Mouse (Mus musculus) adrenal gland, postnatal 25 days (tissue): ENCODE results near the gene Sept11. TPM values are rescaled to one million over a fixed set of nuclear protein-coding genes. Genes with fewer than 3 reads are reported as not detected.

ENCODE experiments used
- DNase-seq: peaks from one replicate; pipeline ENCODE4 v3.0.0; 2021; ENCODE audit warnings: mixed read lengths
- total RNA-seq: library from RNA; stranded (reverse); gene quantifications from 2 replicates; pipeline ENCODE4 v1.2.3, GENCODE M21; 2021

Gene Sept11
- total RNA-seq, 1 experiment from 2014 or later, result 39.4 TPM

DNA sequence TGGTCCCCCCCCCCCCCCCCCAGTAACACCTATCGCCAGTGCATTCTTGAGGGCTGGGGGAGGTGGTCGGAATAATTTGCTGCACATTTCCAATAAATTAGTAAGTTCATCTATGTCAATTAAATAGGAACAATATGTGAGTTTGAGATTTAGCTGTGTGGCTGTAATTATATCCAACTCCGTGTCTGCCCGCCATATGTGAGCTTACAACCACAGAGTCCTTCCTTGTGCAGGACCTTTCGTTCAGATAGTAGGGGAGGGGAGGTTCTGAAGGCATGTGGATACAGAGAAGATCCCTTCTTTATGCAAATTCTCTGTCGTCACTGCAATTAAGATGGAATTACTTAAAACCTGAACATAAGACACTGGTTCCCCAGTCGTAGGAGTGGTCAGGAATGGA, 2.1 kb downstream of the Sept11 start:
- no peak for DNase-seq

DNA sequence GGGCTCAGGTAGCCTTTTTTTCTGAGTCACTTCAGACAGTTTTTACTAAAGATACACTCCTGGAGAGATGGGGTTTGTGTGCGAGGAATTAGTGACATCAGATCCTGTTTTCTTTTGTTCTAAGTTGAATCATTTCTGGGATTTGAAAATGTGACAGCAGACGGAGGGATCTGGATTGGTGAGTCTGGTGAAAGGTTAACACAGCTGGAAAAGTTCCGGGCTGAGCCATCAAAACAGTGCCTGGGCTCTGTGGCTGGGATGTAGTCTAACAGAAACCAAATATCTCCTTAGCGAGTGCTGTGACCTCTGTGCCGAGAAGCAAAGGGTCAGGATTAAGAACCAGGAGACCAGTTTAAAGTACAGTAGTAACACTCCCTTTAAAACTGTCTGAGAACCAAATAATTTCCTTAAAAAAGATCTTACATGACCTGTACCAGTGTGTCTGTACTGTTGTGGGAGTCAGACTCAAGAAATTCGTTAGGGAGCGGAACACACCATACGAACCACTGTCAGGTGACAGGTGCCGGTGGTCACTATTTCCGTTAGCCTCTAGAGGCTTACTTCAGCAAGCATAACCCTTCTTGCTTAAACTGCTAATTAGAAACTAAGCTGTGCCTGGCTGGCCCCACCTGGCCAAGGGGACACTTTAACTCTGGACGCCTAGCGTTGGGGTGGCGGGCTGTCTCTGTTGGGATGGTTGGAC, 4.1 kb downstream of the Sept11 start:
- DNase-seq, result no peak

DNA sequence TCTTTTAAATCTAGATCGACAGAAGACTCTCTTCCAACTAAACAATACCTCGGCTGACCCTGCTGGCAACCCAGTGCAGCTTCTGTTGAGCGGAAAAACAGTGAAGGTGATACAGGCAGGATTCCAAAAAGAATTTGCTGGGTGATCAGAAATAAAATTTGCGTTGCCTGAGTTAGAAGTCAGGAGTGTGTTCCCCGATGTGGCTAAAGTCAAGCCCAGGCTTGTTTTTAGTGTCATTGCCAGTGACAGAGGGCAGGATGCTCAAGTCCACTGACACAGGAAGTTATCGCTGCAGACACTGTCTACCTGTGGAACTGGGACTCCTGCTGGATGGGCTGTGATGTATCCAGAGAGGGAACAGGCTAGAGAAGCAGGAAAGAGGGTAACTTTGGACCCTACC, 5.0 kb downstream of the Sept11 start:
- DNase-seq, result no peak

DNA sequence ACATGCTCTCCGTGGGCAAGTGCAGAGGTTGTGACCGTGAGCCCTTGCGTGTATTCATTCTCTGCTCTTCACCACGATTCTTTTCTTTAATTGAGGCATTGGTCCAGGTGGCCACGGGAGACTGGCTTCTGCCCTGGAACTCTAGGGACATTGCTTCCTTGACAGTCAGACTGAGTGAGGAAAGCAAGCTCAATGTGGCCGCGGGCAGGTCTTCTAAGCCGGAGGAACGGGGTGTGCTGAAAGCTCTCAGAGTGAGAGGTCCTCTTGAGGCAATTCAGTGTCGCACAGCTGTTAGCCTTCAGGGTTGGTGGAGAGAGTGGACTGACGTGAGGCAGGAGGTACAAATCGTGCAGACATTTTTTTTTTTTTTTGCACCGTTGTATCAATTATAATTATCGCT, 5.6 kb downstream of the Sept11 start:
- no peak for DNase-seq

DNA sequence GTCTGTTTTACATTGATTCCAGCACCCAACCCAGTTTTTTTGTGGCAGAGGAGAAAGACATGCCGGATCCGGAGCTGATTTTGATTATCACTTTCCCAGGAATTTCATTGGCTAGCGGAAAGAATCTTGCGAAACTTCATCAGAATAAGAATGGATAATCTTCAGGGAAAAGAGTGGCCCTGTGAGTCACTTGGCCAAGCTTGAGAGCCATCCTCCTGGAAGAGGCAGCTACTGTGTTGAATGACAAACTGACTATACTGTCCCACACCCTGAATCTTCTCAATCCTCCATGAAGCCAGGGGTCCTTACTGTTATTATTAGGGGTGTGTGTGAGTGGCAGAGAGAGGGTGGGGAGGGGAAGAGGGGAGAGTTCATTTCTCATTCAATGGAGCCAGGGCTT, 7.7 kb downstream of the Sept11 start:
- no peak for DNase-seq

DNA sequence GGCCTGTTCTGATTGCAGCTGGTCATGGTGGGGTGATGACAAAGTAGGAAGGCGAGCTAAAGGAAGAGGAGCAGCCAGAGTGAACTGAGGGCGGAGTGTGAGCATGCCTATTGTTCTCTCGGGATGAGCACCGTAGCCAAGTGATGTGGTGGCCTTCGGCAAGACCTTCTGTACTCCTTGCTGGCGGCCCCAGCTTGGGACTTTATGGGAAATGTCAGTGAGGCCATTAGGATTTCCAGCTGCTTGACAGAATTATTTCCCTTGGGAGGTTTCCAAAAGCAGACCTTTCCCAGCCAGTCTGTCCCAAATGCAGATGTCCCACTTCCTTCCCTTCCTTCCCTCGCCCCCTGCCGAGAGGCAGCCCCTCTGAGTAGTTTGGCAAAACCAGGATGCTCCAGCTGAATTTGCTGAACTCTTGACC, 8.1 kb downstream of the Sept11 start:
- DNase-seq, result no peak

DNA sequence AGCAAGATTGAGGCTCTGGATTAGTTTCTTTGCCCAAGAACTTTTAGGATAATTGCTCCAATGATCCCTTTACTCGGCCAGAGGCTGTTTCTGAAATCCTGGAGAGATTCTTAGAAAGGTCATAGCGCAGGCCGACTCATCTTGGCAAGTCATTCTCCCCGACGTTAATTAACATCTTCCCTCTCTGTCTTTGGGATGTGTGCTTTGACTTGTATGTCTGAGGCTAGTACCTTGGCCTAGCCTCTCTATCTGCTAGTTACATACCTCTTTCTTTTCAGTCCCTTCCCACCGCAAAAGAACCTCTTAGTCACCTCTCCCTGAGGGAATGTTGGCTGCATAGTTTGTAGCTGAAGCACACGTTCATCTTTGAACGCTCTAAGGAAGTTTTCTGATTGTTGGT, 10.4 kb downstream of the Sept11 start:
- no peak for DNase-seq

DNA sequence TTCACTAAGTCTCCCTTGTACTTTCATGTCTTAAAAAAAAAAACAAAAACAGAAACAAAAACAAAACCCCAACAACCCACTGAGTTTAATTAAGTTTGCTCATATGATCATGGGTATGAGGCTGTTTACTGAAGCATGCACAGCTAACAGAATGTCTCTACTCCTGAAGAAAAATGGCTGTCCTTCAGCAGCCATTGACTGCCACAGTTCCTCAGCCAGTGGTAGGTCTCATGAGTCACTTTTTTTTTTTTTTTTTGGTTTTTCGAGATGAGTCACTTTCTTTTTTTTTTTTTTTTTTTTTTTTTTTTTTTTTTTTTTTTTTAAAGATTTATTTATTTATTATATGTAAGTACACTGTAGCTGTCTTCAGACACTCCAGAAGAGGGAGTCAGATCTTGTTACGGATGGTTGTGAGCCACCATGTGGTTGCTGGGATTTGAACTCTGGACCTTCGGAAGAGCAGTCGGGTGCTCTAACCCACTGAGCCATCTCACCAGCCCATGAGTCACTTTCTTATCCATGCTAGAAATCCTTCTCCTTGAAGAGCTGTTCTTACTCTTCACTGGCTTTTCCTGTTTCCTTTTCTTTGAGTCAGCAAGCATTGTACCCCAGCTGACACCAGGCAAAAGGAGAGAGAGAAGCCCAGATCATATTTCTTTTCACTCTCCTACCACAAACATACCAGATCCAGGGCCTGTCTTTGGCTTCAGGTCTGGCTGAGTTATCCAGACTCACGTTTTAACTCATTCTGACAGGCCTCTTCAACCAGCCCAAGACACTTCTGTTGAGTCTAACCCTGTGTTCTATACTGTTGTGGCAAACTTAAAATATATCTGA, 12.0 kb downstream of the Sept11 start:
- DNase-seq, result no peak

DNA sequence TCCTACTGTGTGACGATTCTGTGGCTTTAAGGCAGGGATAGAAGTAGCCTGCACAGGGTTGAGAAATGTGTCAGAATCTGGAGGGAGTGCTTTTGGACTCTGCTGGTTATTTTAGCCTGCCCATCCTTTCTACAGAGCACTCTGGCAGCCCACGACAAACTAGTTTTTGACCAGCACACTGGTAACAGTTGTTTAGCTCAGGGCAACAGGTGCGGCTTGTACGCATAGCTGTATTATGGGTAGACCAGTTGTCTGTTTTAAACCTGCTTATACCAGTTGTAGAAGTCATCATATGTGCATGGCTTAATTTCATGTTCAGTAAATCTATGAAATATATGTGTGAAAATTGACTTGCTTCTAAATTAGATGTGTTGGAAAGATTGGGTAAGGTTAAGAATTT, 12.8 kb downstream of the Sept11 start:
- DNase-seq, result no peak

DNA sequence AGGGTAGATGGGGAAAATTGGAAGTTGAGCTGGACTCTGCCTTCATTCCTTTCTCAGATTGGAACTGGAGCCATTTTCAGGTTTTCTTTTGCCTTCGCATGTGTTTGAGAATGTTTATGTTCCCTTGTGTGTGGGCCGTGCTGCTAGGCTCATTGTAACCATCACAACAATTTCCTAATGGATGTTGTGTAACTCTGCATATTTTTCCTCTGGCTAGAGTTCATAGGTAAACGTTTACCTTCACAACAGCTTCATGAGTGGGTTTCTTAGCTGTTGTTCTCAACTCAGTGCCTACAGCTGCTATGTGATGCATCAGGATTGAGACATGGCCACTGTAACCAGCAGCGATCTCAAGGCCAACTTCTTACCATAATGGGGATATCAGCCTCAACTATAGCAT, 15.5 kb downstream of the Sept11 start:
- DNase-seq, result no peak

DNA sequence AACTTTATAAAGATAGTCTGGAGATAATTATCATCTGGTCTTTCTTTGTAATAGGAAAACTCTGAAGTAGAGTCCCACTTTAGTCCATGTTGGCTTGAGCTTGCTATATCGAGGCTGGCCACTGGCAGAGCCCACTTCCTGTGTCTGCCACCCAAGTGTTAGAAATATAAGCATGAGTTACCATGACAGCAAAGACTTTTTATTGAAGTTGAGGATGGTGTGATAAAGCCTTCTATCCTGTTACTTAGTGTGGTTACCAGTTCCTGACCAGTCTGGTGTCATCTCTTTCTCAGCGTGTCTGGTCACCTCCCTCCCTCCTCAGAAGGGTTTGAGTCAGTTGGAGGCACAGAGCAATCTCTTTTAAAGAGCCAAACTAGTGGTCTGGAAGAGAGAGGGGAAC, 16.3 kb downstream of the Sept11 start:
- no peak for DNase-seq

DNA sequence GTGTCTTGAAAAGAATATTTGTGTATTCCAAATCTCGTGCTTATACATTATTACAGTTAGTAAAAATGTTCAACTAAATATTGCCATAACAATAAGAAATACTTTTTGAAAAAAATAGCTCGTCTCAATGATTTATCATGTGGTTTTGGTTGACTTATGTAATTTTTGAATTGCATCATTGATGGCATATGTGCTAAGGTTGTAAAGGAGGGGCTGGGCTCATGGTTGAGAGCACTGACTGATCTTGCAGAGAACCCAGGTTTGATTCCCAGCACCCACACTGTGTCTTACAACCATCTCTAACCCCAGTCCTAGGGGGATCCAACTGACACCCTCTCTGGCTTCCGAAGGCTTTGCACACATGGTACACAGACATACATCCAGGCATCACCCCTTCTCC, 19.1 kb downstream of the Sept11 start:
- no peak for DNase-seq

DNA sequence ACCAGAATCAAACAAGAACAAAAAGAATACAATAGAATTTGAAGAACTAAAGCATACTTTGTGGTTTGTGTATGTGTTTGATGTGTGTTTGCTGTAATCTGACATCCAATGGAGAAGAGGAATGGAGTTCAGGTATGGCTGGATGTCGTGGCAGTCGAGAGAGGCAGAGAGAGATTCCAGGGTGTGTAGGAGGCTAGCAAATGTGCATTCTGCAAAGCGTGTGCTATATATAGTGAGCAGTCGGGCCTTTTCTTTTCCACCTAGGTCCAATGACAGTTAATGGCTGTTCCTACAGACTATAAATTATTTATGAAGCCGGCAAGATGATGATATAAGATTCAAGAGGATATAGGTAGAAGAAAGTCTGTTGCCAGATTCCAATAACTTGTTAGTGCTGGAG, 20.3 kb downstream of the Sept11 start:
- DNase-seq, result no peak

DNA sequence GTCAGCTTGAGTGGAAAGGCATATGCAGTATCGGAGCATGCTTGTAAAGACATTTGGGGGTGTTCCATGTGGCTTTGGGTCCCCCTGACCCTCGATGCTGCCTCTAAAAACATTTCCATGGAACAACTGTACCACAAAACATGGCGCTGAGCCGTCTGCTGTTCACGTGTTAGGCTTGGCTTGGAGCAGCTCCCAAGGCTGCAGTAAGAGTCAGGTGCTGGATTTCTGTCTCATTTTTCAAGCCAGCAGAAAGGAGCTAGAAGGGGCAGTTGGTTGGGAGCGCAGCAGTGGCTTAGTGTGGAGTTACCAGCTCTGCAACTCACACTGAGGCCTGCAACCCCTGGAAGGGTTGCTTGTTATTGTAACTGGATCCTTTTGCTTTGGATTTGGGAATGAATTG, 21.3 kb downstream of the Sept11 start:
- DNase-seq, result no peak

DNA sequence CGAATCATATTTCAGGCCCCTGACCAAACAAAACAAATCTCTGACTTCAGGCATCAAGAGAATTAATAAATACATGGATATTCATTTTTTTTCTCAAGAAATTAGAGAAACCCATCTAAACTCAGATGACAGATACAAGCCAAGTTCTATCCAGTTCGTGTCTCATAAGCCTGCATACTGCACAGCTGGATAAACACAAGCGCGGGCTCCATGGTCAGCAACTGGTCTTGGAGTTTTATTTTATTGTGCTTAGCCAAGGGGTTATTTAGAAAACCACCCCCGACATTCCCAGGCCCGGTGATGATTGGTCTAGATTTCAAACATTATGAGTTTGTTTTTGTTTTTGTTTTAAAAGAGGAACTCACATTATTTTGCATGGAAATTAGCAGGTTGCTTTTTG, 21.8 kb downstream of the Sept11 start:
- no peak for DNase-seq

DNA sequence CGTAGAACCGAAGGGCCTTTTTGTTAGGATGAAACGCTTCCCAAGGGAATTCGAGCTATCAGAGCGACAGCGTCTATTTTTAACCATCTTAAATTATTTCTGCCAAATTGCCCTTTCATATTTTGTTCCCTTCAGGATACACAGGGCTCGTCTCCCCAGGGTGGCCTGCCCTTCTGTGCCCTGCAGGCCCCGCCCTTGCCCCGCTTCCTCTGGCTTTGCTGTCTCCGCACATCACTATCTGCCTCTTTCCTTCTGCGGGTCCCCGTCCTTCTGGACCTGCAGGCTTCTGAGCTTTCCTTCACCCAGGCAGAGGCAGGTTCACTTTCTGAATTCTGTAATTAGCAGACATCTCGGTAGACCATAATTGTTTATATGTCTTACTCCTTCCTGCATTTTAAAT, 22.6 kb downstream of the Sept11 start:
- no peak for DNase-seq

DNA sequence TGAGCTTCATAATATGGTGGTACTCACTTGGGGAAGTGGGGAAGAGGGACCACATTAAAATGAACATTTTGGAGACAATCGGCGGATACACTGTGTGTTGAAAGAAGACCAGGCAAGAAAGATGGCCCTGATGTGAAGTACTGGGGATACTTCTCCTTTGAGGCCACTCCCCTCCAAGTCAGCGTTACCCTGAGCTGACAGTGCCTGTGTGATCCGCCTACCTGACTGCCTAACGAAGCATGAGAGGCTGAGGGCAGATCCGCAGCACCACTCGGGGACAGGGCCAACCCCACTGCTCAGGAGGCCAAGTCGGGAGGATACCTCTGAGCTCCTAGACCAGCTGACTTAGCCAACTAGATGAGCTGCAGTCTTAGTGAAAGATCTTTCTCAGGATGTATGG, 24.4 kb downstream of the Sept11 start:
- DNase-seq, result no peak

DNA sequence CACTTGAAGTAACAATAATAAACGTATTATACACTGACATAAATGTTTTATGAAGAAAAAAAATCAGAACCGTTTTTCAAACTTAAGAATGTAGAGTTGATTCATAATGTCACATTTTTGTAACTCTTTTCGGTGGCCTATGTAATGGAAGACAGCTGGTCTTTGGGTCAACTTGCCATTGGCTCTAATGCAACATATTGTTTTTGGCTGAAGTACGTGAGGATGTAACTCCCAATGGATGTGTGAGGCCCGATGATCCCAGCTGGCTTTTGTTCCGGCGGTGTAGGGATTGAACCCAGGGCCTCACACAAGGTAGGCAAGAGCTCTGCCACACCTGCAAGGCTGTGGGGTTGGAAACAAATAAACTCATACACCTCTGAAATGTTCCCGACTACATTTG, 28.4 kb downstream of the Sept11 start:
- no peak for DNase-seq

DNA sequence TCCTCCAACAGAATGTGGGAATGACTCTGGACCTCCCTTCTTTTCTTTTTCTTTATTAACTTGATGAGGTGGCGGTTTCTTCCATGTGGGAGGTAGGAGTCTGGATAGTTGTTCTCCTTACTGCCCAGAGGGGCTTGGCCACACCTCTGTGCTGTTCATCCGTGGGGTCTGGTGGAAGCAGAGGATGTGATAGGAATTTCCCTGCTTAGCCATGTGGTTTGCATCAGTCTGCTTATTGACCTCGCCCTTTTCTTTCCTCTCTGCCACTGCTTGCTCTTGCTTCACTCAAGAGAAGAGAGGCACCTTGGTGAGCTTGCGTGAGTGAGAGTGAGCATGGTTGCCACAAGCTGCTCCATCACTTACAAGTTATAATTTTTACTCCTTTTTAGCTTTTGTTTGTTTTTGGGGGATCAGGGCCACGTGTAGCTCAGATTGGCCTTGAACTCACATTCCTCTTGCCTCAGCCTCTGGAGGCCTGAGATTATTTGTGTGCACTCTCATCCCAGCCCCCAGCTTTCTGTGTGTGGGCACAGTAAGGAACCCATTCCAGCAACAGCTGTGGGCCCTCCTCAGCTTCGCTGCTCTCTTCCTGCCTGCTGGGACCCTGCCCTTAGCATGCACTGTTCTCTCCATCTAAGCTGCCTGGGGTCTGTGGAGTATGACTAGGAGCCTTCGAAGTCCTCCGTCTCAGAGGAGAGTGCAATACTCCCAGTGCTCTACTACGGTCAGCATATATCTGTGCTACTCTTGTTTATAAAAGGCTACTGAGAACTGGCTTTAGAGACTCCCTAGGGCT, 31.0 kb downstream of the Sept11 start:
- no peak for DNase-seq

DNA sequence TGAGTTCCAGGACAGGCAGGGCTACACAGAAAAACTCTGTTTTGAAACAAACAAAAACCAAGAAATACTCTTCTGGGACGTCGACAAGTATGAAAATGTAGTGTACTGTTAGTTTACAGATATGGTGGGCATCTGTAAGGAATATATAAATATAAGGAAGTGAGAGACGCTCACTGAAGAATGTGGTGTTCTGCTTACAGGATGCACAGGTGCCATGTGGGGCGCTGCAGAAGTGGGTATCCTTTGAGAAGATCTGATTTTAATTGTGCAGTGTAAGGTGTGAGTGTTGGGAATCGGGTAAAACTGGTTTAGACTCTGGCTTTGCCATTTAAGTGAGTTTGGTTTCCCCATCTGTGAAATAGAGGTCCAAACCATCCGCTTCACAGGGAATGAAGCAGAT, 32.1 kb downstream of the Sept11 start:
- no peak for DNase-seq

DNA sequence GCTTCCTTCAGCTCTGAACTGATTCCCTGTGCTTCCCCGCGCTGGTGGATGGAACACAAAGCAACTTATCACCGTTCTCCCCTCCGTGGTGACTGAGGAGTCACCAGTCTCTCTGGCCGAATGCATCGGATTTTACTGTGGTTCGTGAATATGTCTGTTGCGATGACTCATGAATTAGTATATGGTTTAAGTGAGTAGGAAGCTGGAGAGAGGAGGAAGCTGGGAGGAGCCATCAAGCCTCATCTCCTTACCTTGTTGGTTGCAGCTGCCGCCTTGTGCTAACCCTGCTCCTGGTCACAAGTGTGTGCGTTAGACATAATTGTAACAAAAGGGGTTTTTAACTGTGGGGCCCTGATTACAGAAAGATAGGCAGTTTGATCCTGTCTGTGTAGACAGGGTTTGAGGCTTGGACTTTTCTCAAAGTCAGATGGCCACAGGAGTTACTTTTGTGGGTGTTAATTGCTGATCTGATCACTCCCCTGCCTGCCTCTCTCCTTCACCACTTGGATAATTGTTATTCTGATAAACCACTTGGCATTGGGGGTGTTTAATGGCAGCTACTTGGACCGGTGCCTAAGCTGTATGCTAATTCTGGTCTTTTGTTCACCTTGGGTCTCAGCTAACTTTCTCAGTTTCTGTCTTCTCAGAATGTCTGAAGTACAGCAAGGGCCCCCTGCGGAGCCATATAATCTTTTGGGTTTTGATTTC, 33.1 kb downstream of the Sept11 start:
- no peak for DNase-seq

DNA sequence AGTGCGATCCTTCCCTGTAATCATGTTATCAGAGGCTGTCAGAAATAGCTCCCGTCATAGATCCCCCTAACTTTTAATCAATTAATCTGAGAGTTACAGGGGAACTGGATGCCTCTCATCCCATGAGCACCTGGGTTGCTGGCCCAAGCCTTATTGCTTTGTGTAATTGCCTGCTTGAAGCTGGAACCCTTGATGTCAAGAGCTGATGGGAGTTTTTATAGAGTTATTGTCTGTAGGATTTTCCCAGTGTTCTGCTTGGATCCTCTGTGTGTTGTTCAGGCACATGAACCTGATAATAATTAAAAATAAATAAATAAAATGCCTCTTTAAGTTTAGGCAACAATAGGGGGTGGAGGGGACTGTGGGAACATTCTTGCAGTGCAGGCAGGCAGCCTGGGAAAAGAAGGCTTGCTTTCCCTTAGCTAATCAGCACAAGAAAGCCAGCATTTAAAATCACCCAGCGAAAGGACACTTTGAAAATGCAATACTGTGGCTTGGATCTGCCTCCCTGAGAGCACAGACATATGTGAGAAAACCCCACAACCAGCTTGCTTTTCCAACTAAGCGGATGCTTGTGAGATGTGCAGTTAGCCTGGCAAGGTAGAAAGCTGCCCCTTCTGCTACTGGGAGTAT, 33.8 kb downstream of the Sept11 start:
- no peak for DNase-seq
